Mouse (Mus musculus): ENCODE results near the gene Tshz2.
"Not testable (repeated sequence)": the region's sequence is repeated elsewhere in the genome, so short reads cannot be mapped to it uniquely, and the experiment has no call there.

Gene Tshz2

DNA sequence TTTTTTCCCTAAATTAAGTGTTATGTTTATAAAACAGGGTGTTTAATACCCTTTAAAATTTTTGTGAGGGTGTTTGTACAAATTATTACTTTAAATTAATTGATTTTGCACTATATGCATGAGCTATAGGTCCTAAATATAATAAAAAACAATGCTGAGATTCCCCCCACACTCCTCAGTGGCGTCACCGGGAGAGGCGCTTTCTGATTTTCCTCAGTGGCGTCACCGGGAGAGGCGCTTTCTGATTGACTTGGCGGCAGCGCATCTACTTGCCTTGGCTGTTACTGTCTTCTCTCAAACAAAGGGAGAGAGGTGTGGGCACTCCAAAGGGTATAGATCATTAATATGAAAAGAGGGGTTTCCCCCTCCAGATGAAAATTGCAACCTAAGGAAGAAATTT lies 179.2 kb downstream of the Tshz2 start:
- DNase-seq (ENCODE audit: low read depth, low spot score) = no peak

DNA sequence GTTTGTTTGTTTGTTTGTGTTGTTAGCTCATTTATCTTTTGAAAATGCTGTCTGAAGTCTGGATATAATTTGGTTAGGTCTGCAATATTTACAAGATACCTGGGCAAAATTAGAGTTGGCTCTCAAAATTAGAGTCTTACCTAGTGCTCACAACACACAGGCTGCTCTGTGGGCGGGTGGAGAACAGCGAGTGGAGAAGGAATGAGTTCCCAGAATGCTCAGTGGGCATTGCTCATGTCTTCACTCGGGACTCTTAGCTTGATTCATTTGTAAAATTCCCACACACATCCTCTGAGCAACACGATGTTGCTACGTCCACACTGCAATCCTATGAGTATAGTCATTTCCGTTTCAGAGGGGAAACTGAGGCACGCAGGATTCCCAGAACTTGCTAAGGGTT lies 180.1 kb downstream of the Tshz2 start:
- DNase-seq (ENCODE audit: low read depth, low spot score) = no peak

DNA sequence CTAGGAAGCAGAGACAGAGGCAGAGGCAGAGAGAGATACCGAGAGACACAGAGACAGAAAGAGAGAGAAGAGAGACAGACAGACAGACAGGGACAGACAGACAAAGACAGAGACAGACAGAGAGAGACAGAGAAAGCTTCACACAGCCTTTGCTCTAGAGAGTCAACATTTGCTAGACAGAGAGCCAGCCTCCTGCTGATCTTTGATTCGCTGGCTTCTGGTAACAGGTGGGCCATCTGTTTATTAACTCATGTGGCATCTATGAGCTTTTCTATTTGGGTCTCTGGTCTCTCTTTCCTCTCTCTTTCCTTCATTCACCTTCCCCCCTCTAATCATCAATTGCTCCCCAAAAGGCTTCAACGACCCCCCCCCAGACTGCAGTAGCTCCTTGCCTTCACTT lies 181.5 kb downstream of the Tshz2 start:
- DNase-seq (ENCODE audit: low read depth, low spot score) = no peak

DNA sequence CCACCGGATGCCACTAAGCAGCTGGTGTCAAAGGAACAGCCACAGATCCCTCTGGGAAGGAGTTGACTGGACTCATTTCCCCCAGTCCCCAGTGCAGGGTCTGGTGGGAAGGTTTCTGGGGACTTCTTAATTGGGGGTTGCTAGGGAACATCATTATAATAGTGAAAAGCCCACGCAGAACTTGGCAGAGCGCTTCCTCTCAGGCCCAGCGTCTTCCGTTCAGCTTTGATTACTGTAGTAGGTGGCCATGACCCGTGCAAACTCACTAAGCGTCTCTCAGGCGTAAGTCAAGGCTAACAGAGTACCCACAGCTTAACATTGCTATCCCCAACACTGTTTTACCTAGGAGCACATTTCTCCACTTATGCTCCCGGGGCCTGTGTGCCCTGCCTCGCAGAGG lies 181.9 kb downstream of the Tshz2 start:
- DNase-seq (ENCODE audit: low read depth, low spot score) = no peak

DNA sequence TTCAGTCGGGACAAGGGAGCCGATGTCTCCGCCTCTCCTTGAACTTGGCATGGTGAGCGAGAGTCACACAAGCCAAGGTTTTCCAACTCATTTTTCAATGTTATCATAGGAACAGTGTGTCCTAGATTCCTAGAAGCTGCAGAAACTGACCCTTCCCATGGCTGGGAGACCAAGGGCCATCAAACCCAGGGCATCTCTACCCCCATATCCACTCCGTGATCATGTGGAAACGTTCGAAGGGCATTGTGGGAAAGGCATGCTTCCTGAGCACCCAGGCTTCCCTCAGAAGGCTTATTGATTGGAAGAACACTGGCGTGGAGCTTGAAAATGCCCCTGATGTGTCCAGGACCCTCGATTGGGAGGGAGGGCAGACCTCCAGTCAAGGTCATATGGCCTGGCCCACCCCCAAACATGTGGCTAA lies 188.2 kb downstream of the Tshz2 start:
- no peak for DNase-seq (ENCODE audit: low read depth, low spot score)

DNA sequence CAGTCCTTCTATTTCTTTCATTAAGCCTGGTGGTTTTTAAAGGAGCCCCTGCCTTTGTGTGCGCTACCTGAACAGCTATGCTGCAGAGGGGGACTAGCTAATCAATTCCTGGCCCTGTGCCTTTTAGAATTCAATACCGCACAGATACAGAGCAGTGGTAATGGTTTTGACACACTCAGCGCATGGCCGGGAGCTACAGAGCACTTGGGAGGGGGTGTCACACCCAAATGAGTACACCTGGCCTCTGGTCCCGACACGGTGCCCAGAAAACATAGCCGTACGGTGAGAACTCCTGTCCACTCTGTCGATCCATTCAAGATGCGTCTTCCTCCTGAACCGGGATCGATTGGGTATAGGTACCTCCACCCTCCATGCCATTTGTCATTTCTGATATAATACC lies 193.1 kb downstream of the Tshz2 start:
- no peak for DNase-seq (ENCODE audit: low read depth, low spot score)

DNA sequence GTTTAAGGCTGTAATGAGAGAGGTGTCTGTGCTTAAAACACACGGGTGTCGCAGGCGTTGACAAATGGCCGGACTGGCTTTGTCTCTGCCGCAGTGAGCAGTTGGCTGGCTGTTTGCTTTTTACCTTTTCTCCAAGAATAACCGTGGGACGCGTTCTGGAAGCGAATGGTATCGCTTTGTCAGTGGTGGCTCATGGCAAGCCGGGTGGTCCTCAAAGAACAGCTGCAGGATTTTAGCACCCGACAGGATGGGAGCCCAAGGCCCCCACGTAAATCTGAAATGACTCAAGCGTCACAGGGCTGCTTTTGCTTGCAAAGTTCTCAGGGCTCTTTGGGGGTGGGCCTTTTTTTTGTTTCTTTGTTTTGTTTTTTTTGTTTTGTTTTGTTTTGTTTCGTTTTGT lies 193.5 kb downstream of the Tshz2 start:
- DNase-seq (ENCODE audit: low read depth, low spot score) = no peak

DNA sequence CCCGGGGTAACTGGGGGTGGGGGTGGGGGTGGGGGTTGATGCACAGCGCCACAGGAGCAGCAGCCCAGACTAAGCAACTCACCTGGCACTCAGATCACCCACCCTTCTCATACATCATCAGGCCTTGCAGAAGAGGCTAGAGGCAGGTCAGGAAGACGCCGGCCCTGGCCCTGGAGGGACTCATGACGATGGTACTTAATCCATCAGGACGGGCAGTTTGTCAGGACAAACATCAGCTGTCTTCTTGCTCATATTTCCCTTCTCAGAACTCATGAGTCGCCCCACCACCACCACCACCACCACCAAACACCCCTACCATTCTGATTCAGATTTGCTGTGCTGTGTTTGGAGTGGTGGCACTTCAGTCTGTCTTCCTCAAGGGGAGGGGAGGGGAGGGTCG lies 194.0 kb downstream of the Tshz2 start:
- no peak for DNase-seq (ENCODE audit: low read depth, low spot score)

DNA sequence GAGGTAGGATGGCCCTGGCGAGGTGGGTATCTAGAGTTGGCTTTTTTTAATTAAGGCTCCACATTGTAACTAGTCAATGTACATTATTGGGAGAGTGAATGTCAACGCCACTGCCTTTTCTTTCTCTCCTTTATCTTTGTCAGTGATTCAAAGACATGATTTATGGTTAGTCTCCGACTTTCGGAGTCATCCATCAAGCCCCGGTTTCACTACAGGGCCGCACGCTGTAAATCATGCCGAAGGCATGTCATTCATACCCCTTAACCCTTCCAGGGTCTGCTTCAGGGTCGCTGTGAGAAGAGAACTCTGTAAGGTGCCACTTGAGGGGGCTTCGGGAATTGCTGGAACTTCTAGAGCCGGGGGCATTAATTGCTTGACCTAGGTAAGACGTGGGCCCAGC lies 199.4 kb downstream of the Tshz2 start:
- DNase-seq (ENCODE audit: low read depth, low spot score) = no peak

DNA sequence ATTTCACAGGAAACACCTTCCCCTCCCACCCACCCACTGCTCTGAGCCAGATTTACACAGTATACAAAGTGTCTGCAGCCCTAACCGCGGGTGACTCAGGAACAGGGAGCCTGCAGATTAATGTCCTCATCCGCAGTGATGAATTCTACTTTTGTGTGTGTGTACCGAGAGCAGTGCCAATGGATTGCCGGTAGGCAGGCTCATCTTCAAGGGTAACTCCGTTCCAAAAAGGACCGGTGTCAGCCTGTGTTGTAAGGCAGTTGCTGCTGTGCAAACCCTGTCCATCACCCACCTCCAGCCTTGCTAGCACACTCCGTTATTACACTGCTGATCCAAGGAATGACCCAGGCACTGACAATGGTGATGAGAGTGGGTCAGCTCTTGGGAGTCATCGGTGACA lies 200.8 kb downstream of the Tshz2 start:
- no peak for DNase-seq (ENCODE audit: low read depth, low spot score)

DNA sequence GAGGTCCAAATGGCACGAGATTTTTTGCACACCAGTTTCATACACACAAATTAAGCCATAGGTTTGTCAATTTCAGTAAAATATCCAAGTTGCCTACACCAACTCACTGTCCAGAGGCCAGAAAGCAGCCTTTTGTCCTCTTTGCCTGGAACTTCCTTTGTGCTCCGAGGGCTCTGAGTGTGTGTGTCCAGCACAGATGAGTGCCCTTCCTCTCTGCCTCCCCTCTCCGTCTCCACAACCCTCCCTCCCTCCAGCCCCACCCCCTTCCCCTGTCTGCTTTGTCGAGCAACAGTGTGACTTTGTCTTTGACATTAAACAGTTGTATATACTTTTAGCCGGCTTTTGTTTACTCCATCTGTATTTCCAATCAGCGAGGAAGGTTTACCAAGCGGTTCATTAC lies 201.8 kb downstream of the Tshz2 start:
- DNase-seq (ENCODE audit: low read depth, low spot score) = no peak

DNA sequence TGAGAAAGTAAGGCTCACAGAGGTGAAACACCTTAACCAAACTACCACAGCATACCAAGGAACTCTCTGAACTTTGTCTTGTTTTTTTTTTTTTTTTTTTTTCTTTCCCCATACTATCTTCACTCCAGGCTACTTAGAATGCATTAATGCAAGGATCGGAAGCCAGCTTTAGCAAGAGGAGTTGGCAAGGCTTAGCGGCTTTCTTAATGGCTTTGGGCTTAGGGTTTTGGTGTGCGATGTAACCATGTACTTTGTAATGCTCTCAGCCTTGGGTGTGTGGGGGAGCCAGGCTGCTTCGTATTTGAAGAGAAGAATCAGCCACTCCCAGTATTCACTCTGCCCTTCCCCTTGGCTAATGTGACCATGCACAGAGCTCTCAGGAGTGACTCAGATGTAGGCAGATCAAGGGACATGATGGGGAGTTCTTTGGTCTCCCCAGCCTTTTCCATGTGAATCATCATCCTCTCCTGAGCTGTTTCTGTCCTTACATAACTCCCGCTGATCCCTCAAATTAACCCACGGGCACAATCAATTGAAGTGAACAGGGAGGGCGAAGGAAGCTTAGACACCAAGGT lies 204.3 kb downstream of the Tshz2 start:
- no peak for DNase-seq (ENCODE audit: low read depth, low spot score)

DNA sequence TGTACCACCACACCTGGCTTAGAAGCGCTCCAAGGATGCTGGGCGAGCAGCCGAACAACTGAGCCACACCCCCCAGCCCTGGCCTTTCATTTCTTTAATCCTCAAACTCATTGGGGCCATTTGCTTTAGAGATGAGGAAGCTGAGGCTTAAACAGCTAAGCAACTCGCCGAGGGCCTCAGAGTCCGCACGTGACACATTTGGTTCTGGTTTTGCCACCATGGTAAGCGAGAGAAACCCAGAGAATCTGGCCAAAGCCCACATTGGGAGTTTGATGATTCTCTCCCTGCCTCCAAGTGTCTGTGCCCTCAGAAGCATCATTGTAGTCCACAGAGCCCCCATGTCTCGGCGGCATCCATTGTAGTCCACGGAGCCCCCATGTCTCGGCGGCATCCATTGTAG lies 205.7 kb downstream of the Tshz2 start:
- no peak for DNase-seq (ENCODE audit: low read depth, low spot score)

DNA sequence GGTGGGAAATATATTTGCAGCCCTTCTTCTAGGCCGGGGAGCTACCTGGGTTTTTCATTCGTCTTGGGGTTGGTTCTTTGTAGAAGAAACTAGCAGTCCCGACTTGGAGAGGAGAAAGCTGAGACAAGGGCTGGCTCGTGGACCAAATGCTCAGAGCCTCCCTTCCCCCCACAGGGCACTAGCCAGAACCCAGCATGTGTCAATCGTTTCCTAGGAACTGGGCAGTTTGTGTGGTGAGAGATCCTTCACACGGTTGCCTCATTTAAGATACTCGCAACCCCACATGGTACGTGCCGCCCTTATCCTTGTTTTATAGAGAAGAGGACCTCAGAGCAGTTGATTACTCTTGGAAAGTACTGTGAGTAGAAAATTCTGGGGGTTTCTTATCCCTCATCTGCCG lies 208.6 kb downstream of the Tshz2 start:
- no peak for DNase-seq (ENCODE audit: low read depth, low spot score)

DNA sequence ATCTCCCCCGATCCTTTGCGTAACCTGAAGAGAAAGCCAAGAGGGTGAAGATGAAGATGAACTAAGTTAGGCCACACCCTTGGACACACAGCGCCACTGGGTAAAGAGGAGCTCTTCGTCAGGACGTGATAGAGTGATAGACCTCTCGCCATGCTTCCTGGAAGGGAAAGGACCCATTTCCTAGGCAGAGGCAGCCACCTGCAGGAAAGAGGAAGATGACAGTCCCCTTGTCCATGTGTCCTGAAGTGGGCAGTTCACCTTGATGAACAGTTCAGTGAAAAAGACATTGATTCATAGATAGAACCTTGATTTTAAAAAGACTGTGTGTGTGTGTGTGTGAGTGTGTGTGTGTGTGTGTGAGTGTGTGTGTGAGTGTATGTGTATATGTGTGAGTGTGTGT lies 209.7 kb downstream of the Tshz2 start:
- no peak for DNase-seq (ENCODE audit: low read depth, low spot score)

DNA sequence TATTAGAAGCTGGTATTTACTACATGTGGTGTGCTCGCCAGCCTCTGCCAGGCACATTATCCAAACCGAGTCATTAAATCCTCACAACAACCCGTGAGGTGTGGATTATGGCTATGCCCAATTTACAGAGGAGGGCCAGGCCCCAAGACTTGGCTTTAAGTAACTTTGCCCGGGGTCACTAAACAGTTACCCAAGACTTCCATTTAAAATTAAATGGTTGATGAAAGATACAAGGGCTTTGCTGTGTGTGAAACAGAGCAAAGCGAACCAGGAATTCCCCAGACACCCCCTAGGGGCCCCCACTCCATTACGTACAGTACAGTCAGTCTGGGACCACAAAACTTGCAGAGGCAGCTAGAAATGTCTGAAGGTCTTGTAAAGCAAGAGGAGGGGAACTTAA lies 210.7 kb downstream of the Tshz2 start:
- DNase-seq (ENCODE audit: low read depth, low spot score) = no peak

DNA sequence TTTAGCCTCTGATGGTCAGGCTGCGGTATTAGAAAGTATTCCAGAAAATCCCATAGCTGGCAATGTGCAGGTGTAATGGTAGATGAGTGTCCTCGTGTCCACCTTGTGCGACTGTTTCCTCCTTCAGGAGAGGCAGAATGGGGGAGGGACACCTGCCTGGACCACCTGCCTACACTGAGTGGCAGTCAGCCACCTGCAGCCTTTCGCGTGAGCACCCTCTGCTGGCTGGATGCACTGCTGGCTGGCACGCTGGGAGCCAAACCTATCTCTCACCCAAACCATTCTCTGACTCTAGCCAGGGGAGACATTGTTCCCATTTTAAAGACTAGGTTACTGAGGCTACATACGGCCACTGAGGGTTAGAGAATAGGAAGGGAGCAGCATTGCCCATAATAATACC lies 216.3 kb downstream of the Tshz2 start:
- no peak for DNase-seq (ENCODE audit: low read depth, low spot score)

DNA sequence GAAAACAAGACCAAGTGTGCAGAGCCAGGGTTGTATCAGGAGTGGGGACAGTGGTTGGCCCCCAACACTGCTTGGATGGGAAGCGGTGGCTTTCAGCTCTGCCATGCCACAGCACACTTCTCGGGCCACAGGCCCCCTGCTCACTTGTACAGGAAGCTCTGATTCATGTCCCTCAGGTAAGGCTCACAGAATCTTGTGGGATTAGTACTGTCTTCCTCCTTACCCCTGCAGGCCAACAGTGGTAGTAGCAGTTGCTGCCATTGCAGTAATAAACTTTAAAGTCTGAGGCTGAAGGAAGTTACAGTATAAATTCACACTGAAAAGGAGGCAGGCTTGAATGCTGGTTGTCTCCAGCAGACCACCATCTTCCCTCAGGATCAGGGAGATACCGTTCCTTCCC lies 216.7 kb downstream of the Tshz2 start:
- DNase-seq (ENCODE audit: low read depth, low spot score) = no peak

DNA sequence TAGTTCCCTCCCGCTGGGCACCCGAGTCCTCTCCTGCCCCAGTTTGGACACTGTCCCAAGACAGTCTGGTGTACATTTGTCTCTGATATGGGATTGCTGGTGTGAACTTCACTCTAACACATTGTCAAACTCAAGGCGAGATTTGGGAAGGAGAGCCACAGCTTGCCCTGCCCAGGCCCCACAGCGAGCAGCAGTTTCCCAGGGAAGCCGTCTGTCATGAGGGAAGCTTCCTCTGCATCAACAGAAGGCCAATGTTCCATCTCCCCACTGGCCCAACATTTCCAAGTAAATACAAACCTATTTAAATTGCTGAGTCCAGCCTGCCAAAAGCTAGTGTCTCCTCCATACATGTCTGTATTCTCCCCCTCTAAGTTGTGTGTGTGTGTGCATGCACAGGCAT lies 218.8 kb downstream of the Tshz2 start:
- no peak for DNase-seq (ENCODE audit: low read depth, low spot score)

DNA sequence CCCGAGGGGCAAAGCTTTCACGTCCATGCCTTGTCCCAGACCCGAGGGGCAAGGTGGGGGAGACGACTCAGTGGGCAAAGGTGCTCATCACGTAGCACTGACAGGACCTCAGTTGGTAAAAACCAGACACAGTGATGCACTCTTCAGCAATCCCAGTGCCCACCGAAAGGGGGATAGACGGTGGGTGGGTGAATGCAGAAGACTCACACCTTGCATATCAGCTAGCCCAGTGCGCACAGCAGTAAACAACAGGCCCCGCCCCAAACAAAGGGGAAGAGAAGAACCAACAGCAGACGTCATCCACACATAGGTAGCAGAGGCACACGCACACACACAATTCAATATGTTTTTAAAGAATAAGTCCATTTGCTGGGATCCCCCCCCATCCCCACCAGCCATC lies 221.7 kb downstream of the Tshz2 start:
- no peak for DNase-seq (ENCODE audit: low read depth, low spot score)

DNA sequence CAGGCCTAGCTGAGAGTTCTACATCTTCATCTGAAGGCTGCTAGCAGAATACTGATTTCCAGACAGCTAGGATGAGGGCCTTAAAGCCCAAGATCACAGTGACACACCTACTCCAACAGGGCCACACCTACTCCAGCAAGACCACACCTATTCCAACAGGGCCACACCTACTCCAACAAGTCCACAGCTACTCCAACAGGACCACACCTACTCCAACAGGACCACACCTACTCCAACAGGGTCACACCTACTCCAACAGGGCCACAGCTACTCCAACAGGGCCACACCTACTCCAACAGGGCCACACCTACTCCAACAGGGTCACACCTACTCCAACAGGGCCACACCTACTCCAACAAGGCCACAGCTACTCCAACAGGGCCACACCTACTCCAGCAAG lies 224.2 kb downstream of the Tshz2 start:
- DNase-seq (ENCODE audit: low read depth, low spot score) = not testable (repeated sequence)

DNA sequence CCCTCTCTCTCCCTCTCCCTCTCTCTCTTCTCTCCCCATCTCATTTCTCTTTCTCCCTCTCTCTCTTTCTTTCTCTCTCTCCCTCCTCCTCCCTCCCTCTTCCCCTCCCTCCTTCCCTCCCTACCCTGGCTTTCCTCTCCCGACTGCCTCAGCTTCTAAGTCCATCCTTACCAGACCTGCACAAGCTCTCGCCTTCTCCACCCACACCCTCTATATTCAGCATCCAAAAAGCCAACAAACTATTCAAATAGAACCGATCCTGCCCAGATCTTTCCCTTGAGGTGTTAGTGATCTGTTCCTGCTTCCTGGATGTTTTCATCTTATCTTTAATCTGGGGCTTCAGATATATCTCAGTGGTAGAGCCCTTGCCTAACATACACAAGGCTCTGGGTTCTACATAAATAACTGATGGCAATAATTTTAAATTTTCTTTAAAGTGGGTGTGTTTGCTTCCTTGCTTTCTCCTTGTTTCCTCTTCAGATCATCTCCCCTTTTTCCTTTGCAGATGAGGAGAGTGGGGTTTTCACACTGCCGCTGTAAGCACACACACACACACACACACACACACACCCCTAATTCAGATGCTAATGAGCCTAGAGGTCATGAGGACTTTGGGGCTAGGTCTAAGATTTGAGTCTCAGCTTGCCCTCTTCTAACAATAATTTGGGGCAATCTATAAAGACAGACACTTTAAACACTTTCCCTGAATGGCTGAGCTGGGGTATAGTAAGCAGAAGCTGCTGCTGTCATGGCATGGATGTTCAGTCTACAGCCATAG lies 226.5 kb downstream of the Tshz2 start:
- DNase-seq (ENCODE audit: low read depth, low spot score) = no peak

DNA sequence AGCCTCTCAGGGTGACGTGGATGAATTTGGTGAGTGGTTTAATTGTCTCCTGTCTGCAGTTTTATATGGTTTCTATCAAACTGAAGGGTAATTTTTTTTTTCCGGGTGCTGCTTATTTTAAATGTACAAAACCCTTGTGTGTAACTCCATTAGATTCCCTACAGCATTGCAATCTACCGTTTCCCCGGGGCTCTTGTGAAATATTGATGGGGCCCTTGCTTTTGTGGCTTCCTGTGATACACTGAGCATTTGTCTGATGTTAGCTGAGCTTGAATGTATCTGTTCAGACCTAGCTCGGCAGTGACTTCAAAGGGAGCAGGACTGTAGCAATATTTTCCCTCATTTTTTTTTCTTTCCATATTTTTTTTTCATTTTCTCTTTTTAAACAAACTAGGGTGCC lies 228.1 kb downstream of the Tshz2 start:
- DNase-seq (ENCODE audit: low read depth, low spot score) = no peak

DNA sequence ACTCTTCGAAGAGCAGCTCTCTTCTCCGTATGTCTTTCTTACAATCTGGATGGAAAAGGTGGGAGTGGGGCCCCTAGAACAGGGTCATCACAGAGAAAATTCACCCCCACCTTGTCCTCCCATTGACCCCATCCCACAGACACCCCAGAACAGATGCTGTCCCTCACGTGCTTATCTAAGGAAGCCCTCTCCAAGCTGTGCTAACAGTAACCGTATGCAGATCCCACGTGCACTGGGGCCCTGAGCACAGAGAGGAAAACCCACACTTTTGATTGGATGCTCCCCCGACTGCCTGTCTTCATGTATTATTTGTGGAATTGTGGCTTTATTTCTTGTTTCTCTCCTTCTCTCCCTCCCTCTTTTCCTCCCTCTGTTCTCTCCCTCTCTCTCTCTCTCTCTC lies 229.9 kb downstream of the Tshz2 start:
- no peak for DNase-seq (ENCODE audit: low read depth, low spot score)
